Mouse (Mus musculus): ENCODE results near the gene Fam178b.
A peak's percentile ranks its signal among the peaks of the same experiment; 100 is the strongest.

Fam178b gene

GRCm38 (mm10) chr1:36566425-36566824 is 116.6 kb downstream of the Fam178b start:
- DNase-seq (ENCODE audit: low spot score in 2 of 2), result no peak

- no peak for DNase-seq (ENCODE audit: low spot score in 2 of 2)
Observed at GRCm38 (mm10) chr1:36564101-36564500, 118.9 kb downstream of the Fam178b start.

GRCm38 (mm10) chr1:36563632-36564031 is 119.4 kb downstream of the Fam178b start:
- no peak for DNase-seq (ENCODE audit: low spot score in 2 of 2)

GRCm38 (mm10) chr1:36563197-36563596 is 119.8 kb downstream of the Fam178b start:
- DNase-seq (ENCODE audit: low spot score in 2 of 2), result no peak

- DNase-seq (ENCODE audit: low spot score in 2 of 2), result no peak
Observed at GRCm38 (mm10) chr1:36562388-36562787, 120.6 kb downstream of the Fam178b start.

GRCm38 (mm10) chr1:36560903-36561302 is 122.1 kb downstream of the Fam178b start:
- no peak for DNase-seq (ENCODE audit: low spot score in 2 of 2)

GRCm38 (mm10) chr1:36559888-36560287 is 123.1 kb downstream of the Fam178b start:
- no peak for DNase-seq (ENCODE audit: low spot score in 2 of 2)

- no peak for DNase-seq (ENCODE audit: low spot score in 2 of 2)
Observed at GRCm38 (mm10) chr1:36559256-36559655, 123.7 kb downstream of the Fam178b start.

GRCm38 (mm10) chr1:36558031-36558993 is 124.7 kb downstream of the Fam178b start, which contains the start of gene Sema4c:
Gene Sema4c, minus strand, starts transcription at chr1:36558349.
- peak in 1 of 2 experiments; percentile 74 for DNase-seq (ENCODE audit: low spot score in 2 of 2)

GRCm38 (mm10) chr1:36557457-36558011 is 125.4 kb downstream of the Fam178b start:
- DNase-seq (ENCODE audit: low spot score in 2 of 2), result peak; percentile 40 to 74

GRCm38 (mm10) chr1:36556553-36557456 is 126.2 kb downstream of the Fam178b start:
- DNase-seq (ENCODE audit: low spot score in 2 of 2), result peak; percentile 71 to 89

- DNase-seq (ENCODE audit: low spot score in 2 of 2), result no peak
Observed at GRCm38 (mm10) chr1:36555798-36556395, 127.1 kb downstream of the Fam178b start.

- no peak for DNase-seq (ENCODE audit: low spot score in 2 of 2)
Observed at GRCm38 (mm10) chr1:36554633-36555399, 128.2 kb downstream of the Fam178b start.

GRCm38 (mm10) chr1:36552506-36552905 is 130.5 kb downstream of the Fam178b start:
- DNase-seq (ENCODE audit: low spot score in 2 of 2), result no peak

GRCm38 (mm10) chr1:36551904-36552303 is 131.1 kb downstream of the Fam178b start:
- DNase-seq (ENCODE audit: low spot score in 2 of 2), result no peak

- DNase-seq (ENCODE audit: low spot score in 2 of 2), result no peak
Observed at GRCm38 (mm10) chr1:36550075-36550863, 132.7 kb downstream of the Fam178b start.

GRCm38 (mm10) chr1:36549491-36549890 is 133.5 kb downstream of the Fam178b start:
- DNase-seq (ENCODE audit: low spot score in 2 of 2), result no peak

GRCm38 (mm10) chr1:36548771-36549170 is 134.2 kb downstream of the Fam178b start:
- no peak for DNase-seq (ENCODE audit: low spot score in 2 of 2)

GRCm38 (mm10) chr1:36547981-36548598 is 134.9 kb downstream of the Fam178b start:
- DNase-seq (ENCODE audit: low spot score in 2 of 2), result no peak
